In genomic region chr12:70783475-70784239, GRCm38 (mm10) we compare ENCODE assay signal across 8 mouse cellular contexts. TPM values are rescaled to one million over a fixed set of nuclear protein-coding genes. Genes with fewer than 3 reads are reported as not detected.
A peak's percentile ranks its signal among the peaks of the same experiment; 100 is the strongest.
DNase-seq lines count a peak whose midpoint lies in the region; ATAC-seq and TF ChIP-seq lines count a peak whose summit lies in the region.

No protein-coding gene starts in this region.

- H3K4me3 ChIP-seq in kidney, postnatal 0 days (replicated peaks; ENCODE audit: low read depth, low read length), result no peak overlapping the region
- H3K4me3 ChIP-seq in kidney, adult 2 months (ENCODE audit: insufficient read depth, low read depth, low read length), result no peak overlapping the region
- H3K4me3 ChIP-seq in forebrain, embryonic 11.5 days (ENCODE audit: low read depth, low read length), result no peak overlapping the region
- H3K4me3 ChIP-seq in lung, adult 2 months (replicated peaks; ENCODE audit: extremely low read depth, low read depth, low read length), result no peak overlapping the region

- H3K9me3 ChIP-seq in kidney, postnatal 0 days (replicated peaks; ENCODE audit: low read length), result no peaks in the 10 kb centered on the region
- H3K9me3 ChIP-seq in forebrain, embryonic 11.5 days (ENCODE audit: control insufficient read depth, low read length), result no peaks in the 10 kb centered on the region

- no peak overlapping the region for H3K27ac ChIP-seq in kidney, postnatal 0 days
- no peak overlapping the region for H3K27ac ChIP-seq in kidney, adult 2 months (ENCODE audit: insufficient read depth, low read depth, low read length)
- H3K27ac ChIP-seq in forebrain, embryonic 11.5 days (ENCODE audit: low read depth, low read length), result no peak overlapping the region

- H3K9ac ChIP-seq in kidney, postnatal 0 days (ENCODE audit: low read depth, low read length), result no peak overlapping the region
- no peak overlapping the region for H3K9ac ChIP-seq in forebrain, embryonic 11.5 days (ENCODE audit: low read length)

- H3K36me3 ChIP-seq in kidney, postnatal 0 days (ENCODE audit: insufficient read depth, low read length), result no peaks in the 10 kb centered on the region
- H3K36me3 ChIP-seq in kidney, adult 2 months (ENCODE audit: control insufficient read depth, insufficient read depth, low read length), result no peaks in the 10 kb centered on the region
- no peaks in the 10 kb centered on the region for H3K36me3 ChIP-seq in forebrain, embryonic 11.5 days (ENCODE audit: control insufficient read depth, insufficient read depth, low read length)

- no peak for DNase-seq in kidney, postnatal 0 days (ENCODE audit: low spot score)
- no peak for DNase-seq in kidney, adult 2 months
- DNase-seq in forebrain, embryonic 11.5 days (ENCODE audit: low spot score), result peak; percentile 58
- DNase-seq in lung, adult 2 months, result no peak
- peak; percentile 54 for DNase-seq in retina, embryonic 14.5 days (ENCODE audit: low spot score)
- no peak for DNase-seq in layer of hippocampus, adult 9-11 months
- no peak for DNase-seq in frontal cortex, postnatal 36 days (ENCODE audit: low spot score in 2 of 2)
- no peak for DNase-seq in adrenal gland, adult 8-10 months

- WGBS in kidney, postnatal 0 days, result 33% methylated on average over 22 of the region's 22 CpGs
- 48% methylated on average over 22 of the region's 22 CpGs for WGBS in kidney, adult 2 months
- WGBS in forebrain, embryonic 11.5 days, result 26% methylated on average over 22 of the region's 22 CpGs
- WGBS in lung, adult 2 months, result 46% methylated on average over 22 of the region's 22 CpGs

- no peaks in the 10 kb centered on the region for H3K4me1 ChIP-seq in kidney, postnatal 0 days (replicated peaks; ENCODE audit: insufficient read depth, low read length)
- no peaks in the 10 kb centered on the region for H3K4me1 ChIP-seq in kidney, adult 2 months (ENCODE audit: control insufficient read depth, insufficient read depth, low read length)
- peaks cover 2% of the 10 kb centered on the region; the same call in 1 of the 2 replicates for H3K4me1 ChIP-seq in forebrain, embryonic 11.5 days (replicated peaks; ENCODE audit: control insufficient read depth, insufficient read depth, low read length)
- H3K4me1 ChIP-seq in lung, adult 2 months (ENCODE audit: control insufficient read depth, insufficient read depth, low read length), result peaks cover 8% of the 10 kb centered on the region

- ATAC-seq in kidney, postnatal 0 days (replicated peaks; ENCODE audit: low FRiP score, low read depth), result no peak
- no peak for ATAC-seq in forebrain, embryonic 11.5 days (replicated peaks; ENCODE audit: low FRiP score)

- H3K27me3 ChIP-seq in kidney, postnatal 0 days (ENCODE audit: insufficient read depth, low read length), result no peaks in the 10 kb centered on the region
- H3K27me3 ChIP-seq in kidney, adult 2 months (replicated peaks; ENCODE audit: control insufficient read depth, insufficient read depth, low read length), result no peaks in the 10 kb centered on the region; the same call in 1 of the 2 replicates
- H3K27me3 ChIP-seq in forebrain, embryonic 11.5 days (ENCODE audit: control insufficient read depth, insufficient read depth, low read length), result no peaks in the 10 kb centered on the region

- no peak for TF ChIP-seq POLR2A in kidney, adult 2 months (IDR thresholded peaks at IDR 0.05; ENCODE audit: low read depth, low read length)
- peak; percentile 41; the same call in 1 of the 2 replicates for TF ChIP-seq POLR2A in lung, adult 2 months (IDR thresholded peaks at IDR 0.05; ENCODE audit: borderline replicate concordance, extremely low read depth, low read depth, low read length)

- no peak for TF ChIP-seq CTCF in kidney, postnatal 0 days (IDR thresholded peaks at IDR 0.05; ENCODE audit: low read depth)
- TF ChIP-seq CTCF in kidney, adult 2 months (conservative IDR thresholded peaks at IDR 0.05; ENCODE audit: insufficient read depth, insufficient read length, low read depth, low read length), result no peak
- no peak for TF ChIP-seq CTCF in lung, adult 2 months (IDR thresholded peaks at IDR 0.05; ENCODE audit: insufficient read depth, low read length)

- peak overlapping the region; percentile 15; the same call in 1 of the 2 replicates for H3K4me2 ChIP-seq in kidney, postnatal 0 days (ENCODE audit: low read length)
- H3K4me2 ChIP-seq in forebrain, embryonic 11.5 days (ENCODE audit: low read depth, low read length, severe bottlenecking), result peak overlapping the region; percentile 24; the same call in 1 of the 2 replicates

RNA-seq across cellular contexts. Expression of gene Frmd6, which starts 41.7 kb away (rescaled TPM):
- polyA plus RNA-seq in kidney, postnatal 0 days (2015; fragmentation: Nextera tagmentation; extraction: Ambion mirVana), result 14.6 and 16.3 TPM in 2 replicates
- polyA plus RNA-seq in kidney, adult 2 months (2012; rRNA removed), result 6.4 and 6.8 TPM in 2 replicates
- polyA plus RNA-seq in forebrain, embryonic 11.5 days (2014; fragmentation: Nextera tagmentation; extraction: Ambion mirVana), result 20.9 and 22.7 TPM in 2 replicates
- polyA plus RNA-seq in lung, adult 2 months (2012; rRNA removed), result 29.1 and 32.6 TPM in 2 replicates
- total RNA-seq in adrenal gland, adult 8-10 months (2022), result 100 to 1,000 TPM in 2 of 4 experiments, 10 to 100 TPM in 2; 55.0 to 240 (median 120) TPM

Comparison
In these comparisons a context has a peak if more than half of its experiments do, and no peak if none do; other contexts are left out.
1. DNase-seq: peak in forebrain, embryonic 11.5 days (single experiment) and retina, embryonic 14.5 days (single experiment); none in kidney, postnatal 0 days (single experiment), kidney, adult 2 months (single experiment), lung, adult 2 months (single experiment), layer of hippocampus, adult 9-11 months (single experiment), frontal cortex, postnatal 36 days (0 of 2) and adrenal gland, adult 8-10 months (single experiment).